ENCODE assay signal across 20 mouse cellular contexts in the genomic region with DNA sequence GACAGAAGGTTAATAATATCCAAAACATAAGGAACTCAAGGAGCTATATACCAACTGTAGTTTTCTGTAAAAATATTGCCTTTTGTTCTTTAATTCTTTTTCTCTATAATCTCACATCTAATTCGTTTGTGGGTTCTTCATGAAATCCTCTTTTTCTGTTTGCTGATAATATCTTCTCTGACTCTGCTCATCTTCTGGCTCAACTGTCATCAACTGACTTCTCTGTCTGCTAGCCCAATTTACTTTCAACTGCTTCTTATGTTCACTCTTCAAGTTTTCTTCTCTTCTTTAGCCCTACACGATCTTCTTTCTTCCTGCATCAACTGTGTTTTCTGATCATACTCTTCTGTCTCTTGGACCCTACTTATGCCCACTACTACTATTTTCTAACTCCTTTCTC.
DNase-seq lines count a peak whose midpoint lies in the region; ATAC-seq and TF ChIP-seq lines count a peak whose summit lies in the region.
"Had no signal": no experiment of that assay in that cellular context is flagged by ENCODE, and none has a peak within 500 bp of the region (broad histone marks: within the 10 kb centered on the region; RNA-seq: fewer than 3 reads in every experiment).

No protein-coding gene starts in this region.

- H3K4me3 ChIP-seq in G1E (ENCODE audit: low read depth, low read length) (no peak overlapping the region), MEL (ENCODE audit: control insufficient read depth in 1 of 2, insufficient read depth in 1 of 2, low read depth in 2 of 2, low read length in 2 of 2) (no peak overlapping the region)

- H3K9ac ChIP-seq in MEL (ENCODE audit: control insufficient read depth, low read depth, low read length, poor library complexity, severe bottlenecking) = no peak overlapping the region

- H3K4me1 ChIP-seq in G1E (ENCODE audit: insufficient read depth, low read depth, low read length) (0 out of 2 replicates have a peak, but pooled peaks cover 2% of the 10 kb centered on the region), MEL (ENCODE audit: control insufficient read depth in 1 of 2, insufficient read depth in 2 of 2, low read length in 2 of 2) (peaks cover 4 to 11% of the 10 kb centered on the region in 2 experiments; a peak in 2 of 4 replicates)

- H3K27ac ChIP-seq in MEL (ENCODE audit: control insufficient read depth, low read depth, low read length) = peak overlapping the region; percentile 22; the same call in 1 of the 2 replicates

- DNase-seq in G1E (ENCODE audit: low spot score) (no peak), MEL (ENCODE audit: low read depth, low spot score) (peak; percentile 13)
- no peak for DNase-seq in left cerebral cortex, adult 9 months (ENCODE audit: low spot score in 2 of 2)
- DNase-seq in frontal cortex, postnatal 14 days (ENCODE audit: low spot score in 2 of 2) = no peak
- DNase-seq: adrenal gland, adult 2 months; adrenal gland, adult 8-10 months; adrenal gland, postnatal 10 days; adrenal gland, postnatal 14 days; adrenal gland, postnatal 25 days; adrenal gland, postnatal 36 days; B cell, adult 2 months; cerebellum, adult 11 months; cerebellum, adult 11-12 months; cerebellum, adult 18-20 months; cerebellum, adult 2 months; cerebellum, adult 8-10 months had no signal

- TF ChIP-seq CTCF in G1E (IDR thresholded peaks at IDR 0.05; ENCODE audit: low read depth, low read length) (no peak), MEL (IDR thresholded peaks at IDR 0.05 in 2 of 3, conservative IDR thresholded peaks at IDR 0.05 in 1 of 3; ENCODE audit: control insufficient read depth in 1 of 3, insufficient read depth in 1 of 3, low read depth in 2 of 3, low read length in 3 of 3, poor library complexity in 1 of 3, severe bottlenecking in 1 of 3) (no peak)

- H3K27me3 ChIP-seq in G1E (ENCODE audit: insufficient read depth, low read length) (no peaks in the 10 kb centered on the region), MEL (ENCODE audit: control insufficient read depth in 1 of 2, insufficient read depth in 2 of 2, low read length in 2 of 2) (no peaks in the 10 kb centered on the region)
- H3K27me3 ChIP-seq: CH12.LX, Patski had no signal

- H3K36me3 ChIP-seq in G1E (replicated peaks) (no peaks in the 10 kb centered on the region), MEL (ENCODE audit: control insufficient read depth in 1 of 2, insufficient read depth in 2 of 2, low read length in 2 of 2) (peaks cover 0 to 7% of the 10 kb centered on the region in 2 experiments; a peak in 2 of 4 replicates)

- no peak for TF ChIP-seq POLR2A in MEL (IDR thresholded peaks at IDR 0.05; ENCODE audit: control insufficient read depth in 1 of 2, insufficient read depth in 1 of 2, low read depth in 1 of 2, low read length in 2 of 2, poor library complexity in 1 of 2)

- ATAC-seq in G1E (ENCODE audit: extremely low read depth, insufficient number of reproducible peaks, low FRiP score, poor library complexity, severe bottlenecking) = peak; percentile 58
- ATAC-seq: activated CD4-positive, CD25-positive, alpha-beta regulatory T cell, adult 4 months; CD4-positive, CD25-positive, alpha-beta regulatory T cell, adult 4 months; Patski had no signal

- peak; percentile 66 to 90; a peak in 3 of 4 replicates for TF ChIP-seq EP300 in MEL (IDR thresholded peaks at IDR 0.05; ENCODE audit: low read depth in 1 of 2, low read length in 2 of 2)

- TF ChIP-seq RAD21 in MEL (IDR thresholded peaks at IDR 0.05; ENCODE audit: low read depth, low read length) = no peak

- H3K9me3 ChIP-seq in G1E (replicated peaks) (no peaks in the 10 kb centered on the region), MEL (replicated peaks; ENCODE audit: insufficient read depth, low read length) (no peaks in the 10 kb centered on the region)

- no peaks in the 10 kb centered on the region for H3K79me2 ChIP-seq in MEL (ENCODE audit: control insufficient read depth, insufficient read depth, low read length, poor library complexity)

TF ChIP-seq in MEL, 35 proteins besides CTCF, POLR2A, EP300 and RAD21:
- TF ChIP-seq RCOR1 (IDR thresholded peaks at IDR 0.05; ENCODE audit: low read depth, low read length) (no peak), TCF12 (IDR thresholded peaks at IDR 0.05; ENCODE audit: low read depth, low read length) (peak; percentile 72; the same call in 1 of the 2 replicates), MYB (IDR thresholded peaks at IDR 0.05; ENCODE audit: low read depth, low read length) (peak; percentile 97), SIN3A (IDR thresholded peaks at IDR 0.05; ENCODE audit: low read length) (peak; percentile 40; the same call in 1 of the 2 replicates), GABPA (IDR thresholded peaks at IDR 0.05; ENCODE audit: low read depth, low read length) (no peak)
